In genomic region chr8:106280154-106280553, GRCm38 (mm10) we compare ENCODE assay signal across 26 mouse cellular contexts. TPM values are rescaled to one million over a fixed set of nuclear protein-coding genes. Genes with fewer than 3 reads are reported as not detected.
A peak's percentile ranks its signal among the peaks of the same experiment; 100 is the strongest.
DNase-seq lines count a peak whose midpoint lies in the region; ATAC-seq and TF ChIP-seq lines count a peak whose summit lies in the region.
"Had no signal": no experiment of that assay in that cellular context is flagged by ENCODE, and none has a peak within 500 bp of the region (broad histone marks: within the 10 kb centered on the region; RNA-seq: fewer than 3 reads in every experiment).

No protein-coding gene starts in this region.

- H3K9me3 ChIP-seq in liver, postnatal 0 days (ENCODE audit: low read length) = no peaks in the 10 kb centered on the region
- no peaks in the 10 kb centered on the region for H3K9me3 ChIP-seq in liver, embryonic 12.5 days (replicated peaks)
- H3K9me3 ChIP-seq in forebrain, embryonic 12.5 days = no peaks in the 10 kb centered on the region
- H3K9me3 ChIP-seq: embryonic facial prominence, embryonic 10.5 days; heart, embryonic 15.5 days; hindbrain, embryonic 15.5 days; midbrain, embryonic 12.5 days had no signal

- no peak overlapping the region for H3K9ac ChIP-seq in liver, postnatal 0 days (replicated peaks)
- no peak overlapping the region for H3K9ac ChIP-seq in liver, embryonic 12.5 days
- H3K9ac ChIP-seq in forebrain, embryonic 12.5 days = no peak overlapping the region
- H3K9ac ChIP-seq: heart, embryonic 15.5 days; hindbrain, embryonic 15.5 days; midbrain, embryonic 12.5 days had no signal

- peak; percentile 81 for ATAC-seq in liver, postnatal 0 days
- ATAC-seq in liver, embryonic 12.5 days = no peak
- ATAC-seq in forebrain, embryonic 12.5 days (ENCODE audit: low FRiP score) = no peak
- ATAC-seq: CD4-positive, CD25-positive, alpha-beta regulatory T cell, adult 4 months; forebrain, embryonic 16.5 days; Patski had no signal

- 52% methylated on average over 5 of the region's 5 CpGs for WGBS in liver, postnatal 0 days (ENCODE audit: insufficient replicate concordance)
- 47% methylated on average over 5 of the region's 5 CpGs for WGBS in liver, embryonic 12.5 days (ENCODE audit: insufficient replicate concordance)
- 25% methylated on average over 5 of the region's 5 CpGs for WGBS in small intestine, adult 2 months
- 53% methylated on average over 5 of the region's 5 CpGs for WGBS in forebrain, embryonic 12.5 days

- no peak overlapping the region for H3K4me3 ChIP-seq in liver, postnatal 0 days (ENCODE audit: low read depth, low read length)
- H3K4me3 ChIP-seq in liver, embryonic 12.5 days = no peak overlapping the region
- peak overlapping the region; percentile 59 for H3K4me3 ChIP-seq in small intestine, adult 2 months (ENCODE audit: low read depth, low read length)
- H3K4me3 ChIP-seq in forebrain, embryonic 12.5 days (replicated peaks) = no peak overlapping the region
- H3K4me3 ChIP-seq: embryonic facial prominence, embryonic 10.5 days; heart, embryonic 15.5 days; hindbrain, embryonic 15.5 days; midbrain, embryonic 12.5 days had no signal

- TF ChIP-seq EP300 in liver, postnatal 0 days (IDR thresholded peaks at IDR 0.05; ENCODE audit: low read depth) = 0 out of 2 replicates have a peak, but pooled peaks have one; percentile 17

- no peaks in the 10 kb centered on the region for H3K27me3 ChIP-seq in liver, postnatal 0 days (ENCODE audit: insufficient read depth, low read length)
- H3K27me3 ChIP-seq in liver, embryonic 12.5 days (replicated peaks) = peaks cover 9% of the 10 kb centered on the region; the same call in 1 of the 2 replicates
- no peaks in the 10 kb centered on the region for H3K27me3 ChIP-seq in small intestine, adult 2 months (ENCODE audit: control insufficient read depth, insufficient read depth, low read length)
- no peaks in the 10 kb centered on the region for H3K27me3 ChIP-seq in forebrain, embryonic 12.5 days
- H3K27me3 ChIP-seq: heart, embryonic 15.5 days; hindbrain, embryonic 15.5 days; midbrain, embryonic 12.5 days; Patski had no signal

- DNase-seq in liver, postnatal 0 days = no peak
- DNase-seq in NIH3T3 (ENCODE audit: low read depth) = peak; percentile 51
- no peak for DNase-seq in layer of hippocampus, adult 9-10 months (ENCODE audit: low spot score)
- no peak for DNase-seq in ovary, postnatal 36 days (ENCODE audit: low spot score)
- DNase-seq: adrenal gland, postnatal 36 days; cerebellum, adult 11 months; cerebellum, adult 9-11 months; gastrocnemius, postnatal 14 days; heart, adult 11 months; kidney, adult 11 months; kidney, postnatal 4 days; layer of hippocampus, adult 9-11 months; lung, adult 2 months; lung, postnatal 14 days; right cerebral cortex, postnatal 25 days; thymus, postnatal 14 days had no signal

- peaks cover 9% of the 10 kb centered on the region for H3K4me1 ChIP-seq in liver, postnatal 0 days (ENCODE audit: insufficient read depth)
- 0 out of 2 replicates have a peak, but pooled peaks cover 5% of the 10 kb centered on the region for H3K4me1 ChIP-seq in liver, embryonic 12.5 days
- H3K4me1 ChIP-seq in small intestine, adult 2 months (ENCODE audit: control insufficient read depth, insufficient read depth, insufficient read length, low read length) = peaks cover 31% of the 10 kb centered on the region
- no peaks in the 10 kb centered on the region for H3K4me1 ChIP-seq in forebrain, embryonic 12.5 days
- H3K4me1 ChIP-seq: hindbrain, embryonic 15.5 days; midbrain, embryonic 12.5 days had no signal

- TF ChIP-seq CTCF in liver, postnatal 0 days (IDR thresholded peaks at IDR 0.05; ENCODE audit: low read depth) = no peak
- TF ChIP-seq CTCF in small intestine, adult 2 months (IDR thresholded peaks at IDR 0.05; ENCODE audit: extremely low read depth, insufficient read length, insufficient replicate concordance, low read depth, low read length) = no peak

- H3K36me3 ChIP-seq in liver, postnatal 0 days (replicated peaks; ENCODE audit: insufficient read depth, low read length) = no peaks in the 10 kb centered on the region
- H3K36me3 ChIP-seq in liver, embryonic 12.5 days = no peaks in the 10 kb centered on the region
- peaks cover 1% of the 10 kb centered on the region; the same call in 1 of the 2 replicates for H3K36me3 ChIP-seq in small intestine, adult 2 months (ENCODE audit: control insufficient read depth, insufficient read depth, low read length)
- H3K36me3 ChIP-seq in forebrain, embryonic 12.5 days (replicated peaks) = no peaks in the 10 kb centered on the region; the same call in 1 of the 2 replicates
- H3K36me3 ChIP-seq: embryonic facial prominence, embryonic 10.5 days; heart, embryonic 15.5 days had no signal

- H3K27ac ChIP-seq in liver, postnatal 0 days (ENCODE audit: low read depth) = peak overlapping the region; percentile 57; the same call in 1 of the 2 replicates
- H3K27ac ChIP-seq in liver, embryonic 12.5 days = no peak overlapping the region
- peak overlapping the region; percentile 88 for H3K27ac ChIP-seq in small intestine, adult 2 months (ENCODE audit: insufficient read depth, low read depth, low read length)
- H3K27ac ChIP-seq in forebrain, embryonic 12.5 days = no peak overlapping the region
- H3K27ac ChIP-seq: embryonic facial prominence, embryonic 10.5 days; heart, embryonic 15.5 days; hindbrain, embryonic 15.5 days; midbrain, embryonic 12.5 days had no signal

- H3K4me2 ChIP-seq in liver, postnatal 0 days (ENCODE audit: low read depth, low read length) = no peak overlapping the region
- H3K4me2 ChIP-seq in liver, embryonic 12.5 days = no peak overlapping the region
- no peak overlapping the region for H3K4me2 ChIP-seq in forebrain, embryonic 12.5 days
- H3K4me2 ChIP-seq: heart, embryonic 15.5 days; hindbrain, embryonic 15.5 days; midbrain, embryonic 12.5 days had no signal

- TF ChIP-seq POLR2A in small intestine, adult 2 months (IDR thresholded peaks at IDR 0.05; ENCODE audit: low read depth, low read length) = no peak

RNA-seq across cellular contexts. Expression of gene Smpd3, which starts 57.6 kb away (rescaled TPM):
- polyA plus RNA-seq in liver, postnatal 0 days (2015; fragmentation: Nextera tagmentation; extraction: Ambion mirVana) = 1.2 and 1.3 TPM in 2 replicates
- polyA plus RNA-seq in liver, embryonic 12.5 days (2016; fragmentation: Nextera tagmentation; extraction: Ambion mirVana) = 0.61 and 0.92 TPM in 2 replicates
- 37.5 and 73.6 TPM in 2 replicates for polyA plus RNA-seq in small intestine, adult 2 months (2012; rRNA removed)
- polyA plus RNA-seq in forebrain, embryonic 12.5 days (2016; fragmentation: Nextera tagmentation; extraction: Ambion mirVana) = 24.4 and 30.0 TPM in 2 replicates

Comparison
In these comparisons a context has a peak if more than half of its experiments do, and no peak if none do; other contexts are left out.
1. H3K27ac ChIP-seq: peak in liver, postnatal 0 days (single experiment) and small intestine, adult 2 months (single experiment); none in liver, embryonic 12.5 days (single experiment) and forebrain, embryonic 12.5 days (single experiment).
2. RNA of gene Smpd3, which starts 57.6 kb away (polyA plus RNA-seq): 37.5 to 73.6 TPM in small intestine, adult 2 months and 24.4 to 30.0 TPM in forebrain, embryonic 12.5 days; 1.2 to 1.3 TPM in liver, postnatal 0 days and 0.61 to 0.92 TPM in liver, embryonic 12.5 days; every median in the first group is over 10 times any median in the second.